Mouse (Mus musculus): Measurements from ENCODE around the gene 2410004B18Rik.
A peak's percentile ranks its signal among the peaks of the same experiment; 100 is the strongest.
"Not testable (repeated sequence)": the region's sequence is repeated elsewhere in the genome, so short reads cannot be mapped to it uniquely, and the experiment has no call there.

2410004B18Rik gene

DNA sequence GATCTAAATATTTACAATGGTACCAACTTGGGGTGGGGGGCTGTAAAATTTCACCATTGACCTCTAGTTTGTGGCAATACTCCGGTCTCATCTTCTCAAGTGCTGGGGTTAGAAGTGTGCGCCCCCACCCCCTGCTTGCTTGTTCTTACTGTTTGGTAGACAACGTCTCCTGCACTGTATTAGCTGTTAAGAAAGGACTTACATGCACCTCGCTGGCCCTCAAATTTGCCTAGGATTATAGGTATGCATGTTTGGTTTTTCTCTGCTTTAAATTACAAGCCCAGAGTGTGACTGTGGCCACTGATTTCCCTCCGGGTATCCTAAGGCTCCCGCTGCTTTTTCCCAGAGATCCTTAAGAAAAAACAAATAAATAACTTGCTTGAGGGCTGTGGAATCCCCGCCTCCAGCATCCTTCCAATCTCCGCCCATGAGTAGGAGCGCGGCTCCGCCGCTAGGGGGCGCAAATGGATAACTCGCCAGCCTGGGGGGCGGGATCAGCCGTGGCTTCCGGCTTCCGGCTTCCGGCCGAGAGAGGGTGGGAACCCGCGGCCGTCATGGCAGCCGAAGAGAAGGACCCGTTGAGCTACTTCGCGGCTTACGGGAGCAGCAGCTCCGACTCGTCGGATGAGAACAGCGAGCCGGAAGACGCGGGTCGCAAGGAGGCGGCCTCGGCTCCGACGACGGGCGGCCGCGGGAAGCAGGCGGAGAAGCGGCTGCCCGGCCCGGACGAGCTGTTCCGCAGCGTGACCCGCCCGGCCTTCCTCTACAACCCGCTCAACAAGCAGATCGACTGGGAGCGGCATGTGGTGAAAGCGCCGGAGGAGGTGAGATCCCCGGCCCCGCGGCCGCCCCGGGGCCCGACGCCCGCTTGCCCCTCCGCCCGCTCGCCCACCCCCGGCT, at the start of gene 2410004B18Rik:
Gene 2410004B18Rik (plus strand): TSS at position 510 of the 900 bp plus-strand sequence.
- peak; percentile 91 for DNase-seq (ENCODE audit: extremely low read depth, insufficient read length, low spot score)

- no peak for DNase-seq (ENCODE audit: extremely low read depth, insufficient read length, low spot score)
Measured at GRCm38 (mm10) chr3:145890346-145891132, 47.3 kb upstream of the 2410004B18Rik start.

- DNase-seq (ENCODE audit: extremely low read depth, insufficient read length, low spot score) = no peak
Measured at GRCm38 (mm10) chr3:145892451-145892850, 45.4 kb upstream of the 2410004B18Rik start.

- no peak for DNase-seq (ENCODE audit: extremely low read depth, insufficient read length, low spot score)
Measured at GRCm38 (mm10) chr3:145894131-145894530, 43.7 kb upstream of the 2410004B18Rik start.

- no peak for DNase-seq (ENCODE audit: extremely low read depth, insufficient read length, low spot score)
Measured at GRCm38 (mm10) chr3:145897749-145898148, 40.1 kb upstream of the 2410004B18Rik start.

- DNase-seq (ENCODE audit: extremely low read depth, insufficient read length, low spot score) = peak; percentile 35
Measured at GRCm38 (mm10) chr3:145899832-145900231, 38.0 kb upstream of the 2410004B18Rik start.

DNA sequence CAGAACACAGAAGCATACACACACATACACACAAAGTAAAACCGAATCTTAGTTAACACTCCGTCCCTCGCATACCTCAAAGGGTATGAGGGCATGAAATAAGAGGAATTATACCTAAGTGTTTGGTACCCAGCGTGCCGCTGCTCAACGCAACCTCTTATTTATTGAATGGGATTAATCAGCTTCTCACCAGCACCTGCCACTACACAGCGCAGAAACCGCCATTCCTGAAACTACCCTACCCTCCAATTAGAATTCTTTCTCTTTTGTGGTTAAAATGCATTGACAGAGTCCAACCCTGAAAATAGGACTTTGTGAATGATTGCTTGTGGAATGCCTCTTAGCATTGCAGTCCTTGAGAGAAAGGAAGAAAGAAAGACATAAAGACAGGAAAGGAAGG, 34.3 kb upstream of the 2410004B18Rik start:
- DNase-seq (ENCODE audit: extremely low read depth, insufficient read length, low spot score) = no peak

DNA sequence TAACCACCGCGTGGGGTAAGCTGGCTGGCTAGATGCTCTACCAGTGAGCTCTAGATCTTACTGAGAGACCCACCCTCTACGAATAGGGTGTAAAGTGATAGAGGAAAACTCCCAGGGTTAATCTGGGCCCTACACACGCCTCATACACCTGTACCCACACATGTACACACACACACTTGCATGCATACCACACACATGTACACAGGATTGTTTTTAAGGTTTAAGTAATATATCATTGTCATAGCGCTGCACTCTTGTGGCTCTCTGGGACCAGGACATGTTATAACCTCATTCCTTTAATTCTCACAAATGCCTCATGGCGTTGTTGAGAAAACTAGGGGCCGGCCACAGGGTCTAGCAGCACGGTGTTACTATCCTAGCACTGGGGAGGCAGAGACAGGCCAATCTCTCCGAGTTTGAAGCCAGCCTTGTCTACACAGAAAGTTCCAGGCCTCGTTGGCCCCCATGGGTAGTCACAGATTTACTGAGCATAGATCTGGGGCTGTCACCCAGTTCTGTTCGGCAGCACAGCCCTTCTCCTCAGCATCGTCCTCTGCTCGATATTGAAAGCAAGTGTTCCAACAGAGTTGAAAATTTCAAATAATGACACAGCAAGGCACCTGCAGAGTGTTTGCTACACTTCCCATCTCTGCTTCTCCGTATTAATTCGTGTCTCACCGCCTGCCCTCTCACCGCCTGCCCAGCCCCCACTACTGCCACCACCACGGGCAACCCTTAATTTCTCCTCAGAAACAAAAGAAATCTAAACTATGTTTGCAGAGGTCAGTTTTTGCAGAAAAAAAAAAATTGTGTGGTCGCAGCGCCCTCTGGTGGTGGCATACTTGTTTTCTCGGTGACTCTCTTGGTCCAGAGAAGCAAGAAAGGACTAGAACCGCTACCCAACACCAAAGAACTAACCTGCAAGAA, 32.7 kb upstream of the 2410004B18Rik start:
- peak; percentile 62 for DNase-seq (ENCODE audit: extremely low read depth, insufficient read length, low spot score)

DNA sequence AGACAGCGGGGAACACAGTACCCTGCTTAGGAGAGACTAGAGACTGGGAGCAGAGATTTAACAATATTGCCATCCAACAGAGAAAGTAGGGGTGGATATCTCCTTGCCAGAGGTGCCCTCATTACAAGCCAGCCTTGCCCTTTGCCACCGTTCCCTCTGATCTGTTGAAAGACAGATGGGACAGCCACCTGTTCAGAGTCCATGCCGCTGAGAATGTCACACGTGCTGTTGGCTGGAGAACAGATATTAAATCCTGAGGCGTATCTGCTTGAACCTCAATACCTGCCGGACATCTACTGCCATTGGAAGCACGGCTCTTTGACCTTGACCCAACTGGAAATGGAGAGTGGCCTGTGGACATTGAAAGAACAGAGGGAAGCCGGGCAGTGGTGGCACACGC, 31.2 kb upstream of the 2410004B18Rik start:
- DNase-seq (ENCODE audit: extremely low read depth, insufficient read length, low spot score) = no peak

DNA sequence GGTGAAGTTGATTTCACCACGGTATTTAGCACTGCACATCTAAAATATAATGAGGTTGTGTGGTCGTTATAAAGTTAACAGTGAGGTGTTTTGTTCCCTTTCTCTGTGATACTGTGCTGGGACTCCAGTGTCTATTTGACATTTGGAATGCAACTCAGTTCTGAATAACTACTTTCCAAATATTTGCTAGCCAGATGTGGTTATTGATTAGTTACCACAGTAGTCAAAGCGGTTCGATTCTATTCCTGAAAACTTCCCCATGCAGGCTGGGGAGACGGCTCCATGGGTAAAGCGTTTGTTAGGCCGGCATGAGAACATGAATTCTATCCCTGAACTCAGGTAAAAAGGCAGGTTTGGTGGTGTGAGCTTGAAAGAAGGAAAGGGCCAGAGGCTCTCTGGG, 25.3 kb upstream of the 2410004B18Rik start:
- no peak for DNase-seq (ENCODE audit: extremely low read depth, insufficient read length, low spot score)

GRCm38 (mm10) chr3:145913263-145913662, 24.6 kb upstream of the 2410004B18Rik start:
- DNase-seq (ENCODE audit: extremely low read depth, insufficient read length, low spot score) = no peak

GRCm38 (mm10) chr3:145913942-145914341, 23.9 kb upstream of the 2410004B18Rik start:
- not testable (repeated sequence) for DNase-seq (ENCODE audit: extremely low read depth, insufficient read length, low spot score)

- DNase-seq (ENCODE audit: extremely low read depth, insufficient read length, low spot score) = no peak
Measured at GRCm38 (mm10) chr3:145916374-145916773, 21.4 kb upstream of the 2410004B18Rik start.

DNA sequence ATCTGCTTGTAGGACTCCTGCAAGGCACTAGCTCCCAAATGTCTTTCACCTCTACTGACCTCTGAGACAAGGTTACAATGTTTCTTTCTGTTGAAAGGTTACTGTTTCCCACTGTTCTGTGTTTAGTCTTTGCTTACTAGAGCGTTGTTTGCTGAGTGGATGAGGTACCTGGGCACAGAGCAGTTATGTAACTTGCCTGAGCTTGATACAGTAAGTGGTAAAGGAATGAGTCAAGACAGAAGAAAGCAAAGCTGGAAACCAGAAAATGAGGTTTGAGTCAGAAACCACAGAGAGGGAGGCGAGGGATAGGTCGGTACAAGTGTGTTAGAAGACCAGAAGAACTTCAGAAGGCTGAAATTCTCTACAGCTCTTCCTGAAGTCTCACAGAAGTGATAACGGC, 21.0 kb upstream of the 2410004B18Rik start:
- peak; percentile 48 for DNase-seq (ENCODE audit: extremely low read depth, insufficient read length, low spot score)

DNA sequence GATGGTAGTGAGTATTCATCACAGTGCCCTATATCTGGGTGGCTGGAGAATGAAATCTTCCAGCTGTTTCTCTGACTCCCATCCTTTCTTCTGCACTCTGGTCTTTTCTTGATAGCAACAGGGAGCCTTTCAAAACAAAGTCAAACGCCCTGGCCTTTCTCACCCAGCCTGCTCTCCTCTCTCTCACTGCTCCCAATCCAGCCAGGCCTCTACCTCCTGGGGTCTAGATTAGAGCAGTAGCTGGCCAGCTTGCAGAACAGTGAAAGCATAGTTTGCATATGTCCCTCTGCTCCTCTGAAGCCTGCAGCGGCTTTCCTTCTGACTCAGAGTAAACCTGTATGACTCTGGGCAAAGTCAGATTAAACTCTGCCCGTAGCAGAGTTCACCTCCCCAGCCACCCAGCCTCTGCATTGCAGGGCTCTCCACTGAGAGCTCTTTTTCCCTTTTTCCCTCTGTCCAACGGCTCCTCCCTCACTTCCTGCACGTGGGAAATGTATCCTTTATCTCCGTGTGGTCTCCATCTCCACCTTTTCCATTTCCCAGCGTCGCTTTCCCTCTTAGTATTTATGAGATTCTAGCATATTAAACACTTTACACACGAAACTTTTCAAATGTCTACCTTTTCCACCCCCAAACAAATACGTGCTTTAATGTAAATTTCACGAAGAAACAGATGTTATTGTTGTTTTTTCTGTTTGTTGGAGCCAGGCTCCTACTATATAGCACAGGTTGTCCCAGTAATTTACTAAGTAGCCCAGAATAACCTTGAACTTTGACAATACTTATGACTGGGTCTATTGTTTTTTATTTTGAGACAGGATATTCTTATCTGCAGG, 15.6 kb upstream of the 2410004B18Rik start, which contains the start of gene Bcl10:
Gene Bcl10 (plus strand): TSS at position 786 of the 836 bp plus-strand sequence.
- no peak for DNase-seq (ENCODE audit: extremely low read depth, insufficient read length, low spot score)

- no peak for DNase-seq (ENCODE audit: extremely low read depth, insufficient read length, low spot score)
Measured at GRCm38 (mm10) chr3:145922971-145923370, 14.8 kb upstream of the 2410004B18Rik start.

DNA sequence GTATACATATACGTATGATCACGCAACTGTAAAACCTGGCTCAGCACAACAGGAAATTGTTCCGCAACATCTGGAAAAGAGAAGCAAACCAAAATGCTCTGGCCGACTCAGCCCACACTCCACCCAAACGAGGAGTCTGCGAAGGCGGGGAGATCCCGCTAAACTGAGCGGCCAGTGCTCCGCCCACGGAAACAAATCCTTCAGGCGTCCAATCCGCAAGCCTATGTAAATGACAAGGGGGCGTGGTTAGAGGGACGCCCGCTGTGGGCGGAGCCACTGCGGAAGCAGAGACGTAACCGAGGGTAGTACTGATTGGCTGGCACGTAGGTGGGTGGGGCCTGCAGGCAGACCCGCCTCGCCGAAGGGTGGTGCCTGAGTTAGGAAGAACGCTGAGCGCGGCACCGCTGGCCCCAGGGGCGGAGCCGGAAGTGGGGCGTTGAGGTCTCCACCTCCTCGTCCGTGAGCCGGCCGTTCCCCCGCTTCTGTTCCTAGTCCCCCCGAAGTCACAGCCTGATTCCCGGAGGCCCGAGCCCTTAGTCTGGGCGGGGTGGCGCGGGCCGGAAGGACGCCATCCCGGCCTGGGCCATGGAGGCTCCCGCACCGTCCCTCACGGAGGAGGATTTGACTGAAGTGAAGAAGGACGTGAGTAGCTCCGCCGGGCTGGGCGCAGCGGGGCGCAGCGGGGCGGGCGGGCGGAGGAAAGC, 13.8 kb upstream of the 2410004B18Rik start:
- peak; percentile 100 for DNase-seq (ENCODE audit: extremely low read depth, insufficient read length, low spot score)

GRCm38 (mm10) chr3:145924649-145925337, 13.0 kb upstream of the 2410004B18Rik start:
- no peak for DNase-seq (ENCODE audit: extremely low read depth, insufficient read length, low spot score)
